Mouse (Mus musculus) adrenal gland, adult 18-20 months (tissue): Measurements from ENCODE around the gene Paics. TPM values are rescaled to one million over a fixed set of nuclear protein-coding genes. Genes with fewer than 3 reads are reported as not detected.
A peak's percentile ranks its signal among the peaks of the same experiment; 100 is the strongest.
"Not testable (repeated sequence)": the region's sequence is repeated elsewhere in the genome, so short reads cannot be mapped to it uniquely, and the experiment has no call there.

Experiments used
- DNase-seq, 2 experiments: peaks; one replicate each; pipeline ENCODE4 v3.0.0; 2021 to 2022; ENCODE audit warnings: low spot score in 2 of 2
- long read RNA-seq, 2 experiments: library from polyadenylated mRNA; stranded (forward); transcript quantifications; one replicate each; pipeline ENCODE4 v2.0.0; 2021
- total RNA-seq, 2 experiments: library from RNA; stranded (reverse); gene quantifications; 1 replicate in 1 of 2; 2 replicates in 1 of 2; pipeline ENCODE4 v1.2.3; 2021

The Paics gene
- total RNA-seq, result 100 to 1,000 TPM; 148 to 195 TPM
- long read RNA-seq, experiment 1, transcript Paics-203 (10 exons, 2,345 nt), result minor isoform, 6 of 122 reads
- long read RNA-seq, experiment 1, transcript Paics-201 (9 exons, 2,482 nt), result major isoform, 94 of 122 reads
- long read RNA-seq, experiment 1, partial matches to known transcripts, result 13 of 122 reads
- long read RNA-seq, experiment 1, other reads (novel, unspliced or antisense), result 5 of 122 reads
- long read RNA-seq, experiment 2, transcript Paics-201 (9 exons, 2,482 nt), result major isoform, 284 of 421 reads
- long read RNA-seq, experiment 2, transcript Paics-203 (10 exons, 2,345 nt), result minor isoform, 30 of 421 reads
- long read RNA-seq, experiment 2, transcript Paics-202 (10 exons, 1,862 nt), result minor isoform, 14 of 421 reads
- long read RNA-seq, experiment 2, partial matches to known transcripts, result 73 of 421 reads
- long read RNA-seq, experiment 2, other reads (novel, unspliced or antisense), result 19 of 421 reads

- peak; percentile 95 to 97 for DNase-seq
Measured at GRCm38 (mm10) chr5:76951106-76952027, at the start of gene Paics, which contains the start of gene Ppat. Paics (plus strand) TSS chr5:76951307. Ppat (minus strand) TSS chr5:76951578.

GRCm38 (mm10) chr5:76902131-76902530 lies 49.0 kb upstream of the Paics start:
- no peak for DNase-seq

GRCm38 (mm10) chr5:76904713-76905404 lies 46.2 kb upstream of the Paics start:
- DNase-seq, result no peak

DNA sequence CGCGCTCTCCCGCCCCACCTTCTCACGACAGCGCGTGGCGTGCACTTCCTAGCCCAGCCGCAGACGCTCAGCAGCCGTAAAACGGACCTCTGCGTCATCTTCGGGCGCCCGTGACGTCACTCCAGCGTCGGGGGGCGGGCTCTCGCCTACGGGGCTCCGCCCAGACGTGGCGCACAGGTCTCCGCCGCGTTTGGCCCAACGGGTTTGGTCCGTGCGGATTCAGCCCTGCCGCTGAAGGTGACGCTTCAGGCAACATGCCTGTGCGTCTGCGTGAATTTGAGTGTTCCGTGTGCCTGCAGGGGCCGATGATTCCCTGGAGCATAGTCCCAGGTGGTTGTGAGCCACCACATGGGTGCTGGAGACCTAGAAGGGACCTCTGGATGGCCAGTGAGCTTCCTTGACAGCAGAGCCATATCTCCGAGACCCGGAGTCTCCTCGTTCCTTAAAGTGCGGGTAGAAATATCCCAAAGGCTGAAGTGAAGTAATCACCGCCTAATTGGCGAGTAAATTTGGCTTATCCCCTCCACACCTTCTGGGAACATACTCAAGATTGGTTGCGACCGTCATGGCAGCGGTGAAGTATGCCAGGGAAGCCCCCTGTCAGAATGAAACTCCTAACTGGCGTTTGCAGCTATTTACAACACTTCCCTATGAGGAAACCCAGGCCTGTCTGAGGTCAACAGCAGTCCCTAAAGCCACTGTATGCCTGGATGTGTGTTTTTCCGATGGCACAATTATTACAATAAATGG lies 45.5 kb upstream of the Paics start, which contains the start of gene Aasdh:
Aasdh (minus strand) TSS at position 110 of the 750 bp plus-strand sequence.
- DNase-seq, result peak; percentile 99

DNA sequence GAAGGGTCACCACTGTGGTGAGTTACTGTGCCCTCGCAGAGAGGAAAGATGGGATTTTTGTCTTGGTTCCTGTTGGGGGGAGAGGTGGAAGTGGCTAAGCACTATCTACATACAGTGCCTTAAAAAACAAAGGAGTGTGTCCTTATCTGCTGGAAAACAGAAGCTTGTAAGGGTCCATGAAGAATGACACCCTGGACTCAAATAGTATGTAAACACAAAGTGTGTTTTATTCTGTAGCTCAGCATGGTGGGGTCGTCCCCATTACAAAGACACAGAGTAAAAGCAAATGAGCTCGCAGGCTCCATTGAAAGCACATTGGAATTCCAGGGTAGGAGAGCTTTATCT lies 45.0 kb upstream of the Paics start:
- no peak for DNase-seq

- DNase-seq, result no peak
Measured at GRCm38 (mm10) chr5:76910807-76911206, 40.3 kb upstream of the Paics start.

GRCm38 (mm10) chr5:76912522-76912921 lies 38.6 kb upstream of the Paics start:
- DNase-seq, result not testable (repeated sequence)

GRCm38 (mm10) chr5:76922833-76923232 lies 28.3 kb upstream of the Paics start:
- no peak for DNase-seq

DNA sequence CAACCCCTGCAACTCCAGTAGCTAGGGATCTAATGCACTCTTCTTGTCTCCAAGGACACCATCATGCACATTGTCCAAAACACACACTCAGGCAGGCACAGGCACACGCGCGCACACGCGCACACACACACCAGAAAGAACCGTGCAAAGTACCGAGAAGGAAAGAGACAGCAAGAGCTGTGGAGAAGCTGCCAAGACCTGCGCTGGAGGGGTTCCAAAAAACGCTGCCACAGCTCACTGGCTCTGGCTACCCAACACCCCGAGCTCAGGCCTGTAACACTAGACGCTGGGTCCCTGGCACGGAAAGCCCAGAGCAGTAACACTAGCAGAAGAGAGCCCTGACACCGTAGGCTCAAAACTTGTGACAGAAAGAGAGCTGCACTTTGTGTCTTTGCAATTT lies 27.7 kb upstream of the Paics start:
- DNase-seq, result peak; percentile 25 to 47

- DNase-seq, result no peak
Measured at GRCm38 (mm10) chr5:76924296-76924695, 26.8 kb upstream of the Paics start.

DNA sequence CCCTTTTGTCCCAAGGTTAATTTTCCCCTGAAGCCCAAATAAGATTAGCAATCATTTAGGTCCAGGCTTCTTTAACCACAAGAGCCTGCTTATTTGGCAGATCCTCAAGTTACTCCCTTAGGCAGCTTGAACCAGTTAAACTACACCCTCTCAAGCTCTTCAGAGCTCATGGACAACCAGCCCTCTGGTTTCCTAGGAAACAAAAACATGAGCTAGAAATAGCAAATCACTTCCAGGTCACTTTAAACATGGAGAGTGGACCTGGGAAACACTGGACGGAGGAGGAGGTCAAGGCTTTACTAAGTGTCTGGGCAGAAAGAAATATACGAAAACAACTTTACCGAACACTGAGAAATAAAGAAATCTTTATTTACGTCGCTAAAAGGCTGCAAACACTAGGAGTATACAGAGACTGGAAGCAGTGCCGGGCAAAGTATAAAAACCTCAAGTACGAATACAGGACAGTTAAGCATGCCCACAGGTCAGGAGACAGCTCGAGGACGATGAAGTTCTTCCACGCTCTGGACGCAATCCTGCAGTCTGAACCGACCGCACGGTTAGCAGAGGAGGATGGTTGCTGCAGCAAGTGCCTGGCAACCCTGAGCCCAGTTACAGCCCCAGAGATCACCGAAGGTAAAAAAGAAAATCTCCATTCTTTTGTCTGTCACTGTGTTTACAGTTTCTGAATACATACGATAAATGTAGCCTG lies 22.8 kb upstream of the Paics start:
- DNase-seq, result no peak

- DNase-seq, result no peak
Measured at GRCm38 (mm10) chr5:76929180-76929877, 21.8 kb upstream of the Paics start.

GRCm38 (mm10) chr5:76939717-76940116 lies 11.4 kb upstream of the Paics start:
- DNase-seq, result no peak

DNA sequence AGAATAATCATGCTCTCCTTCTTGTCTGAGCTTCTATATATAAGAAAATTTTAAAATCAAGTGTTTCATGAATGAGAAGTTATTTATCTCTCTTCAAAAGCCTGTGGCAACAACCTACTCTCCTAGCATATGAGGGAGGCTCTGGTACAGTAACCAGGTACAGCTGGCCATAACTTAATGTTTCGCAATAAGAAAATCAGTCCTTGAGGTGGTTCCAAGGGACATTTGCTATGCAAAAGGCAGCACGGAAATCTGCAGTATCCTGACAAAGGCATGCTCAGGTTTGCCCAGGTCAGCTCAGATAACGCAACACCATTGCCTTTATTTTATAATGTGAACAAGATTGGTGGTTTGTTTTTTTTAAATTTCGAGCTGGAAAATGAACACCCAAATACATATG lies 9.1 kb upstream of the Paics start:
- DNase-seq, result no peak

GRCm38 (mm10) chr5:76942505-76942904 lies 8.6 kb upstream of the Paics start:
- no peak for DNase-seq

GRCm38 (mm10) chr5:76944965-76945677 lies 6.0 kb upstream of the Paics start:
- no peak for DNase-seq

- no peak for DNase-seq
Measured at GRCm38 (mm10) chr5:76945678-76946033, 5.5 kb upstream of the Paics start.

- no peak for DNase-seq
Measured at GRCm38 (mm10) chr5:76947142-76947541, 4.0 kb upstream of the Paics start.

DNA sequence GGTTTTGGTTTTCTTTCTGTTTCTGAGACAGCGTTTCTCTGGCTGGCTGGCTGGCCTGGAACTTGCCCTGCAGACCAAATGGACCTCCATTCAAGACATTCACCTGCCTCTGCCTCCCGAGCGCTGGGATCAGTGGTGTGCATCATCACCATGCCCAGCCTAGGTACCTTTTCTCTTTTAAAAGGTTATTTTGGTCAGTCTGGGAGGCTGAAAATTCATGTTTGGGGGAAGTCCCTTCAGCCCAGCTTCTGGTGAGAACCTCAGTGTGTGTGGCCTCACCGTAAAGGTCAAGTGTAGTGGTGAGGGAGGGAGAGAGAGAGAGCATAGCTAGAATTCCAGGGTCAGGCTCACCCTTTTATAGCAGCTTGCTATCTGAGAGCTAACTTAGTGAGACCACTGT lies 3.3 kb upstream of the Paics start:
- DNase-seq, result no peak
